Mouse (Mus musculus) liver, adult 2 months (tissue): ENCODE data around the gene Ino80b.

Source experiments
- CTCF ChIP-seq: fragments of 200-500 bp; IDR thresholded peaks from 2 replicates; pipeline ENCODE4 v1.5.1; 2011; ENCODE audit warnings: low read depth, low read length, control low read depth
- POLR2A ChIP-seq: fragments of 200-500 bp; IDR thresholded peaks from 2 replicates; pipeline ENCODE4 v1.6.1; 2011; ENCODE audit warnings: low read length, control low read depth; ENCODE audit not compliant: insufficient read depth; ENCODE audit errors: extremely low read depth

- TF ChIP-seq CTCF = peak; percentile 62
- TF ChIP-seq POLR2A = no peak
Observed at GRCm38 (mm10) chr6:83078324-83078858, 46.8 kb downstream of the Ino80b start.
